Mouse (Mus musculus) T-helper 1 cell (primary cell): Measurements from ENCODE around the gene Trim46.

Experiments used
- in situ Hi-C: fragments of 300-600 bp; cut with MboI, MseI; formaldehyde crosslinking; loops from one replicate; pipeline ENCODE4 v1.15.1; 2025; ENCODE audit warnings: high pct_unique_total_duplicates

Gene Trim46

DNA sequence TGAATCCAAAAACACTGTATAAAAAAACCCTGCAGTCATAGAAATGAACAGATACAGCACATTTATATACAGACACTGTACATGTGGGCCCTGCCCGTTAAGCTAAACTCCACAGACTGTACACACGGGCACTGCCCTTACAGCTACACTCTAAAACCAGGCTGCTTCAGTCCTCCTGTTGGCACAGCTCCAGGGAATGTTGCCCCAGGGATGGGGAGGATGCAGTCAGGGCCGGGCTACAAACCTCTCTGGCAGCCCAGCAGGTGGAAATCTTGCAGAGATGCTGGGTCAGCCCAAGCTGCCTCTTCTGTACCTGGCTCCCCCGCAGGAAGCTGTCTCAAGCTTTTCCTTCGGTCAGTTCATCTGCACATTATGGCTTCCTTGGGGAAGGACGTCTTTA is 25.7 kb upstream of the Trim46 start:
- in situ Hi-C loops = no loop called here

DNA sequence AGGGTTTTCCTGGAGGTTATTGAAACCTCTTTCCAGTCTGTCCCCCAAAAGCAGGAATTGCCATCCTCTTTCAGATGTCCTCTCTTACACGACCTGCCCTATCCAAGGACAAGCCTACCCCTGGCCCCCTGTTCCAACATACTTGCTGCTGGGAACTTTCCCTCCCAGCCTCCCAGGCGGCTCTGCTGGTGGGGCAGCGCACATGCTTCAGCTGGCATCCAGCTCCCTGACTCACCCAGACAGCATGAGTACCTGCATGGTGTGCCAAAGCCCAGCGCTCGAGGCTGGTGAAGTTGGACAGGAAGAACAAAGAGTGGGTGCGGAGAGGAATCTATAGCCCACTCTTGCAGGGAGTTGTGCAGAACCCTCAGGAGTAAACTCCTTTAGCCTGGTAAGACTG is 24.8 kb upstream of the Trim46 start:
- in situ Hi-C loops = no loop called here

DNA sequence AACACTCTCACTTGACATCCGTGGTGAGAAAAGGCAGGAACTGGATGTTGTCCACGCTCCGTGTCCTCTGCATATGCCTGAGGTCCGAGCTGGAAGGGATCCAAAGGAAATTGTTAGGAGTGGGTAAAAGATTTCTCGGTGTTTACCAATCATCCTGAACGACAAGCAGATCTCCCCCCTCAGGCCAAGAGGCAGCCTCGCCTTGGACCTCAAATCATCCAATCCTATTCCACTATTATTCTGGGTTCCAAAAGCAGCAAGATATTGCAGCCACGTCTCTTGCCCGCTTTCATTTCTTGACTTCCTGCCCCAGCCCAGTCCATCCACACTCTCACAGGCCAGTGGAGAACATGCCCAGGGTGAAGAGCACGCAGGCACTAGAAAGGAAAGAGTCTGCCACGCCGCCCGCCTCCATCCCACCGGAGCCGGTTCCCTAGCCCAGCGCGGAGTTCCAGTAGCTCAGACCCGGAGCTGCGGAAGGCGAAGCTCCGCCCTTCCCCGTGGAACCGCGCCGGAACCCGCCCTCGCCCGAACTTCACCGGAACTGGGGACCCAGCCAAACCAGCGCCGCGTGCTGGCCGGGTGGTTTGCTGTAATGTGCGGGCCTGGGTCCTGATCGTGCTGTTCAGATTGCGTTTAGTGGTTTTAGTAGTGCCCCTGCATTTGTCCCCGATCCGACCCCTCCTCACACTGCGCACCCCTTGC is 24.1 kb upstream of the Trim46 start, which contains the start of gene Slc50a1:
Gene Slc50a1, minus strand, starts transcription at position 520 of the 705 bp plus-strand sequence.
- in situ Hi-C loops = no loop called here

DNA sequence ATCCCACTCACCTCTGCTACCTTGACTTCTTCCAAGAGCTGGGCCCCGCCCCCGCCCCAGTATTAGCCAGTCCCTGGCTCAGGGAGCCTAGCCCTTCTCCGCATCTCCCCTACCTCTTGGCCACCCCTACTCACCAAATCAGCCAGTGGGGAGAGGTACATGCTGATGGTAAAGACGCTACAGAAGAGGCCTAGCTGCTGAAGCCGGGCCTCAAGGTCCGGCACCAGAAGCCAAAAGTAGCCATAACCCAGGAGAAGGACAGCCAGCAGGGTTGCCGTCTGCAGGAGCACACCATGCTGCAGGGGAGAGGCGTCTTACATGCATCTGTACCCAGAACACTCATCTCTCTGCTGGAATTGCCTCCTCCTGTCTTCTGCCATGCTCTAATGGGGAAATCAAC is 22.8 kb upstream of the Trim46 start:
- in situ Hi-C loops = no loop called here

DNA sequence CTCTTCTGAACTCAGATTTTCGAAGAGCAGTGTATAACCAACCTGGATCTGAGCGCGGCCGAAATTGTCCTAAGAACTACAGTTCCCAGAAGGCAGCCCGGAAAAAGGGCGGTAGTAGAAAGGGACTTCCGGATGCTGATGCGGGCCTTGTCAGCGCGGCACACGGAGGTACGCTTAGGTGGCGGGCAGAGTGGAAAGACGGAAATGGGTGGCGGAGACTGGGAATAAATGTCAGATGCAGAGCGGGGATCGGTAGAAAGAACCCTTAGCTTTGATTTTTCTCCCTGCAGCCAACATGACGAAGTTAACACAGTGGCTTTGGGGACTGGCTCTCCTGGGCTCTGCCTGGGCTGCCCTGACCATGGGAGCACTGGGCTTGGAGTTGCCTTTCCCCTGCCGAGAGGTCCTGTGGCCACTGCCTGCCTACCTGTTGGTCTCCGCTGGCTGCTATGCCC is 20.4 kb upstream of the Trim46 start:
- in situ Hi-C loops = no loop called here

DNA sequence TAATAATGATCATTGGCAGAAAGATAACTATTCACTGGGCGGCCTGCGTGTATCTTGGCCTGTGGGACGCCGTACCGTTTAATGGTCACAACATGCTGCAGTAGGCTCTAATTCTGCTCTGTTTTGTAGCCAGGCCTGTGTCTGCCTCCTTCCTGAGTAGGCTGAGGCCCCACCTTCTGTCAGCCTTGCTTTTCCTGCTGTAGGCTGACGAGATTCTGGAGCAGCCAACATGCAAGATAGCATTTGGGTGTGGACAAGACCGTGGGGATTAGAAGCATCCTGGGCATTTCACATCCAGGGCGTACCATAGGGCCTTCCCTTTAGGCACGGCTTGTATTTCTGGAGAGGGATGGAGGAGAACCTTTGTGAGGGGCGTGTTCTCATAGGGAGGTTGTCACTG is 16.3 kb upstream of the Trim46 start:
- in situ Hi-C loops = no loop called here

DNA sequence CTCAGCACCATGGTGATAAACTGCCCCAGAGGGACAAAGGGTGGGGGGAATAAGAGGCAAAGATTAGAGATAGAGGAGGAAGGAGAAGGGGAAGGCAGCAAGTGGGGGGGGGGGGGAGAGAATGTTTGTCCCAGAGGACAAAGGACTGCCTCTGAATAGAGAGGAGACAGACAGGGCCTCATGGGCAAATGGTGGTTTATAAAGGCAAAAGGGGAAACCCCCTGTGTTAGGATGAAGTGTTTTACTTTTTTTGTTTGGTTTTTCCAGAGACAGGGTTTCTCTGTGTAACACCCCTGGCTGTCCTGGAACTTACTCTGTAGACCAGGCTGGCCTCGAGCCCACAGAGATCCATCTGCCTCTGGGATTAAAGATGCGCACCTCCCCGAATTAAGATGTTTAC is 14.1 kb upstream of the Trim46 start:
- in situ Hi-C loops = no loop called here

DNA sequence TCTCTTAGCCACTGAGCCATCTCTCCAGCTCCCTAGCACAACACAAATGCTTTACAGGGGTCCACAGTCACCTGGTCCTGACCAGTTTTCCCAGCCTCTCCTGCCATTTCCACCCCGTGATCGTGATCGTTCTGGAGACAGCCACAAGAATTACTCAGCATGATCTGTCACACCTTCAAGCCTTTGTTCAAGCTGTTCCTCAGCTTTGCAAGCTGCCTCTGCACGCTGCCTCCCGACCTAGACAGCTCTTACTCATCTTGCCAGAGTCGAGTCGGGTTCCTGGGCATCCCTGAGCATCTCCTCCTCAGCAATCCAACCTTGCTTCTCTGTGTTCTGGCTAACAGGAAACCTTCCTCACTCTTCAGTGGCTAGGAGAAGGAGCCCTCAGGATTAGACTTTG is 13.0 kb upstream of the Trim46 start, which contains the start of gene Dpm3:
Gene Dpm3, plus strand, starts transcription at position 283 of the 400 bp plus-strand sequence.
- in situ Hi-C loops = no loop called here

DNA sequence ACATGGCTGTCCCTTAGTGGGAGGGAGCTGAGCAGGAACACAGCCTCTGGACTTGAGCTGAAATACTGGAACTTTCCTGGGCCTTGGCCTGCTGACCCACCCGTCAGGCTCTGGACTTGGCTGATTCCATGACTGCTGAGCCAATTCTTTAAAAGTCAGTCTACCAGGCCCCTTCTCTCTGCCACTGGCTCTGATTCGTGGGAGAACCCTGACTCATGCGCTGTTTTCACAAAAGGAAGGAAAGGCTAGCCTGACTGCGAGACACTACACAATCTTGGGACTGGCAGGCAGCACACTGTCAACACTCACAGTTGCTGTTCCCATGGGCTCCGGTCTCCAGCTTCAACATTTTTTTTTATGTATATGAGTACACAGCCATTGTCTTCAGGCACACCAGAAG is 10.1 kb upstream of the Trim46 start:
- in situ Hi-C loops = no loop called here

DNA sequence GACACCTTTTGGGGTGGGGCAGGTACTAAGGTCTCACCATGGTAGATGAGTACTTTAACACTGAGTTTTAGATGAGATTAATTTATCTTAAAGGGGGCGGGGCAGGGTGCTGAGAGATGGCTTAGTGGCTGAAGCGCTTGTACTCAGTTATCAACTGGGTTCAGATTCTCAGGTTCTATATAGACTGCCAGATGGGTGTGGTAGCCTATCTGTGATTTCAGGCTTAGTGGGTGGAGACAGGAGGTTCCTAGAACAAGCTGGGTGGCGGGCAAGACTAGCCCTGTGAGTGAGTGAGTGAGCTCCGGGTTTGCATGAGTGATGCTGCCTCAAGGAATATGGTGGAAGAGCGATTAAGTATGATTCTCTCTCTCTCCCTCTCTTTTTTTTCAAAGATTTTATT is 8.9 kb upstream of the Trim46 start:
- in situ Hi-C loops = no loop called here

DNA sequence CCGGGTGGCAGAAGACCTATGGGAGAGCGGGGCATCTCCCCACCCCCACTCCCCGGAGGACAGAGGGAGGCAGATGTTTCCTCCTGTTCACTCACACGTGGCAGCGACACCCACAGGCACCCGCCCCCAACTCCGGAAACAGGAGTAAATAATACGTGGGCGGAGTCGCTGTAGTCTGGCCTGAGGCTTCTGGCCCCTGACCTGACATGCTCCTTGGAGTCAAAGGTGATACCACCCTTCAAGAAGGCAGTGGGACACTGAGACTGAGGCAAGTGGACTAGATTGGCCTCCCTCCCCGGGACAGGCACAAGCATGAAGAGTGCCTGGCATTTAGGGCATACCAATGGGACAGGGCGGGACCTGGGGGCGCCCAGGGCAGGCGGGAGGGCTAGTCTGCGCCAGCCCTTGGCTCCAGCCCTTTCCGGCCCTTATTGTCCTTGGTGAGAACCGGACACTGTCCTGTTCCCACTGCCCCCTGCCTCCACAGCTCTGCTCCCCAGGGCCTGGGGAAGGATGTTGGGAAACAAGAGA is 5.3 kb upstream of the Trim46 start:
- in situ Hi-C loops = no loop called here

DNA sequence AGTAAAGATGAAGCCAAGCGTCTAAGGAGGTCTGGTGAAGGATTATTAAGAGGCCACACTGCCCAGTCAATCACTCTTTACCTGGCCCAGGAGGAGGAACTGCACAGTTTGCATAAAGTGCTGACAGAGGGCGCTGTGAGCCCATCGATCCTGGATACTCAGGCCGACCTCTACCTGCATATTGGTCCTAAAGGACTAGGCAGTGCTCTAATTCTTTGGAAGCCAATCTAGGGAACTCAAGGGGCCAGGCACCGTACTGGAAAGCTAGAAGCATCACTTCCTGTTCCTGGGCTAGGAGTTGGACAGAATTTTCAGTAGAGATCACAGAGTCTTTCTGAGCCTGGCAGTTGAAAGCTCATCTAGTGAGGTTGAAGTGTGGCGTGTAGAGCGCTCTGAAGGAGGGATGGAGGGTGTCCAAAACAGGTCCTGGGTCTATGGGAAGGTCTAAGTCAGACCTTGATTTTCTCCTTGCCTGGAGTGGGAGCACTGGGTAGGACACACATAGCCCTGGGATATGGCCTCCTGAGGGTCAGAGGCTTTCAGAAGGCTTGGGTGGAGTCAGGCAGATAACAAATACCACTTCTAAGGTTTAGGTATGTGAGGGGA is 4.4 kb upstream of the Trim46 start:
- in situ Hi-C loops = no loop called here

DNA sequence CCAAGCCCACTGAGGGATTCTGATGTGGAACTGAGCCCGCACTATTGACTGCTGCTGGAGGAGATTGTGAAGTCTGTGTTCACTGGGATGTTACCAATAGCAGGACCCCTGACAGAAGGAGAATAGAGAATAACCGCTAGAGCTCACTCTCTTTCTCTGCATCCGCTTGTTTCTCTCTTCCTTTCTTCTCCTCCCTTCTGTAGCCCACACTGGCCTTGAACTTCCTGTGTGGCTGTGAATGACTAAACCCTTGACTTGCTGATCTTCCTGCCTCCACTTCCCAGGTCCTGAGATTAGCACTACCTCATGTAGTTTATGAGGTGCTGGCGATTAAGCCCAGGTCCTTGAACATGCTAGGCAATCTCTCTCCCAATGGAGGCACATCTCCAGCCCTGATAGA is 1.4 kb upstream of the Trim46 start:
- in situ Hi-C loops = loop anchor here (5.0 kb wide), 1 partner anchor 35 kb away; the partner anchor contains the start of gene Efna1

DNA sequence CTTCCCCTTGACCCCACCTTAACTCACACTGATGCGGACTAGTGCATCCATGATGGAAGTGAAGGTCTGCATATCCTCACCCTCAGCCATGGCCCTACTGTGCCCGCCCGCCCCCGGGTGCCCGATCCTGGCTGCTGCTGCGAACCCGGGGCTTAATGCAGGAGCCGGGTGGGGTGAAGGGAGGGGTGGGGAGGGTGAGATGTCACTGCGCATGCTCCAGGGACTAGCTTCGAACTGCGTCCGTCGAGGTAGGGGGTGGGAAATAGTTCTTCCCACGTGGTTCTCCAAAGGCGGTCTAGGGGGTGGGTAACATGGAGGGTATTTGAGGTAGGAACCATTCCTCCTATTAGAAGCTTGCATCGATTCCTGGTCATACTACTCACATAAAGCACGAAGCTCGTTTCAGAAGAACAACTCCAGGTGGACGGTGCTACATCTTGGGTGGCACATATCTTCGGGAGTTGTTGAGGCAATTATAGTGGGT is 379 bp downstream of the Trim46 start, which contains the start of gene Krtcap2:
Gene Krtcap2, plus strand, starts transcription at position 279 of the 484 bp plus-strand sequence.
- in situ Hi-C loops = loop anchor here (5.0 kb wide), 1 partner anchor 37 kb away; the partner anchor contains the start of gene Efna1

DNA sequence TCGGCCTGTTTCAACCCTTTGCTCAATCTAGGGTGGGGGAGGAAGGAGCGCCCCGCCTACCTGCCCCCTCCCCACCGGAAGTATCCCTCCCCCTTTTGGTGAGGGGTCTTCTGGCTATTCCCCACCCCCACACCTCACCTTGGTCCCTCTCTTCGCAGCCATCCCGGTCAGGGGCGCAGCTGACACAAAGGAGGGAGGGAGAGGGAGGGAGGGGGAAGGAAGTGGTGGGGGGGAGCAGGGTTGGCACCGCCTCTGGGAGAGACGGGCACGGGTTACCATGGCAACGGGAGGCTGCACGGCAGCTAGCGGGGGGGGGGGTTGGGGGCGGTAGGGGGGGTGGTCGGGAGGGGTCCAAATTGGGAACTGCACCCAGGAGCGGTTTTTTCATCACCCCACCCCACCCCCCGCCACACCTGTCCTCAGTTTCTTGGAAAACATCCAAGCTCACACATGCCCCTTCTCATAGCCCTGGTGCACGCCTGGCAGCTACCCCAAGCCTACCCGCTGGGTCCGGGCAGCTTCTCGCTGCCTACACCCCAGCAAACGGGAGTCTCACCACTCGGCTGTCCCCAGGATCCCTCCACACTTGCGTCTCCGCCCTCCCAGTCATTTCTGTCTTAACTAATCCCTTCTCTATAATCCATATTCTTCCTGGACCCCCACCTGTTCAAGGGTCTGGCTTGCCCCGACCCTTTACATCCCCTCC is 974 bp downstream of the Trim46 start:
- in situ Hi-C loops = loop anchor here (5.0 kb wide), 1 partner anchor 37 kb away; the partner anchor contains the start of gene Efna1

DNA sequence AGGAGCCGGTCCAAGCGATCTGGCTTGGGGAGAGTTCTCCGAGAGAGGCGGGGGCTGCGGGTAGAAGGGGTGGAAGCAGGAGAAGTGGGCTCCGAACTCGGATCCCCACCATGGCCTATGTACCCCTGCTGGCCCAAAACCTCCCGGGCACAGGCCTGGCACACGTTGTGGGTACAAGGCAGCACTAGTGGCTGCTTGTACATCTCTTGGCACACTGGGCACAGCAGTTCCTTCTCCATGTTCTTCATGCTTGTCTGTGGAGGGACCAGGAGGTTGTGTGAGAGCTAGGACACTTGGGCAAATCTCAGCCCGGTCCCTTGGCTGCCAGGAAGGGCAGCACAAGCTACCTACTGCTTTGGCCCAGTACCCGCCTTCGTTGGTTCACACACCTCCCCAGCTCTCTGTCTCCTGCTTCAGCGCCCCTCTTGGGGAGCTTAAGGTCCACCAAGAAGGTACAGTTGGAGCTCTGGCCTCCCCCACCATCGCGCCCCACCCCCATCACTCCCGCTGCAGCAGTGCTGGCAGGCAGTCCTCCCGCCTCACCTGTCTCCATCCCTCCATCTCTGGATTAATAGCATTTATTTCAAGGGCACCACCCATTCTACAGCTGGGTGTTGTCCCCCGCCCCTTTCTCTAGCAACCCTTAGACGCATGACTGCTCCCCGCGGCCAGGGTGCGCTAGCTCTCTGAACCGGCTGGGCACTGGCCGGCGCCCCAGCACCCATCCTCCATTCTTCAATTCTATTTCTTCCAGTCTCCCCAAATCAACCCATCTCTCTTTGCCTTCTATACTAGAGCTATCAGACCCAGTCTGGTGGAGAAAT is 1.7 kb downstream of the Trim46 start:
- in situ Hi-C loops = no loop called here

DNA sequence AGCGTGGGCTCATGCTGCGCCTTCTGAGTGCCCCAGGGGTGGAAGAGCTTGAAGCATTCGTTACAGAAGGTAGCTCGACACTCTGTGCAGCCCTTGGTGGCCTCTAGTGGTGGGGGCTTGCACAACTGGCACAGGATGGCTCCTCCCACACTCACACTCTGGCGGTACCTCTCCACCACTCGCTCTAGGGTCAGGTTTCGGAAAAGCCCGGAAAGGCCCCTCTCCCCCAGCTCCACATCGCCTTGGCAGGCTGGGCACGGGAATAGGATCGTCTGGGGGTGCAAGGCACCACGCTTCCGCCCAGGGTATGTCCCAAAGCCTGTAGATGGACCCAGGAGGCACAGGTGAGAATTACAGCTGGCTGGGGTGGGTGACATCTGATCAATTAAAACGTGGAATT is 2.5 kb downstream of the Trim46 start:
- in situ Hi-C loops = no loop called here

DNA sequence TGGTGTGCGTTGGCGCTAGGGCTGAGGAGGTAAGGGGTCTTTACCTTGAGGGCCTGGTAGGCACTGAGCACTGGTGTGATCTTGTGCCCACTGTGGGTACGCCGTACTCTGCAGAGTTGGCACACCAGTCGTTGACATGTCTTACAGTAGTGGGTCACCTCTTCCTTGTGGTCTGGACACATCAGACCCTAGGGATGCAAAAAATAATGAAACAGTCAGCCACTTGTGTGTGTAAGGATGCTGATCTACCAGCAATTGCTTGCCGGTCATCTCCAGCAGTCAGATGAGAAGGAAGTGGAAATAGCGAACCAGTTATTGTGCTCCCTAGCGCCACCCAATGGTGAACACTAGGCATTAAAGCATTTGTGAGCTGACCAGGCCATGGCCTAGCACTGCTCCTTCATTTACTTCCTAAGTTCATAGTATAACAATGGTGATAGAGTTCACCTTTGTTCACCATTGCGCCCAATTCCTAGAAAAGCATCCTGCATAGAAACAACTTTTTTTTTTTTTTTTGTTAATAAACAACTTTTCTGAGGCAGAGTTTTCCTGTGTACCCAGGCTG is 3.7 kb downstream of the Trim46 start:
- in situ Hi-C loops = no loop called here

DNA sequence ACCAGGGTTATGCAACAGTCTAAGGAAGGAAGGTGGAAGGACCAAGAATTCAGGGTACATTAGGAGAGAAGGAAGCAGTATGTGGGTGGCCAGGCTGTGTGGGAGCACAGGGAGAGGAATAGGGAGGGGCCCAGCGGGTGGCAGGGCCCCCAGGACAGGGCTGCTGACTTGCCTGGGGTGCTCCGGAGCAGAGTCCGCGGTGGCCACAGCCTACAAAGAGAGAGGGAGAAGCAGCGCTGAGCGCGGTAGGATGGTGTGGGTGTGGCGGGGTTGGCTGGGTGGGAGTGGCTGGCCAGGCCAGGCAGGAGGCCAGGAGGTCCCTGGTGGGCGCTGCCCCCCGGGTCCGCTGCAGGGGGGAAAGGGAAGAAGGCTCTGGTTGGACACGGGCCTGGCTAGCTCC is 7.6 kb downstream of the Trim46 start:
- in situ Hi-C loops = no loop called here

DNA sequence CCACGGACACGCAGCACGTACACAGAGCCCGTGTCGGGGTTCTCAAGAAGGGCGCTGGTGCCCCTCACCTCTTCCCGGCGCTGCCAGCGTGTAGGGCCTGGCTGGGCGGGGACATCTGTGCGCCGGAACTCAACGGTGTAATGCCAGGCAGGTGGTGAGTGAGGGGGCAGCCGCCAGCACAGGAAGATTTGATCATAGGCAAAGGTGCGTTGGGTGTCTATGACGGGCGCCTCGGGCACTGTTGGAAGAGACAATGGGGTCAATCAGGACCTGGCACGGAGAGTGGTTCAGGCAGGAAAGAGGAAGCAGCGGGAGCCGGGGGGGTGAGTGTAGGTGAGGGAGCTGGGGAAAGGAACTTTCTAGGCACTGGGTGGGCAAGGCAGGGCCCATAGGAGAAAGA is 8.4 kb downstream of the Trim46 start:
- in situ Hi-C loops = no loop called here

DNA sequence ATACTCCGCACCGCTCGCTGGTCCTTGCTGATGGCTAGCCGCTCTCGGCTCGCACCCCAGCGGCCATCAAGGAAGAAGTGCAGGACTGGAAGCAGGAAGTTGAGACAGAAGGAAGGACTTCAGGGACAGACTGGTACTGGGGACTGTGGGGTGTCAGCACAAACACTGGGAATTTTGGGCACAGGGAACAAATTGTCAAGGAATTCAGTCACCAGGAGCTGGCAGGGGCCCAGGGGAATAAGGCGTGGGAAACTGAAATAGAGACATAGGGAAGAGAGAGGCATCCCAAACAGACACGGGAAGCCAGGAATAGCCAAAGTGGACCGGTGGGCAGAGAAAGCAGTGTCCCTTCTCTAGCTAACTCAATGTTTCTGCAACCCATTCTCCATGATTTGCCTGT is 9.6 kb downstream of the Trim46 start:
- in situ Hi-C loops = no loop called here
